Mouse (Mus musculus) left cerebral cortex, adult 9 months (tissue): ENCODE results near the gene Olfr291.

Experiments used
- DNase-seq, 2 experiments: peaks; one replicate each; pipeline ENCODE4 v3.0.0; 2022; ENCODE audit warnings: low spot score in 2 of 2

Olfr291 gene

GRCm38 (mm10) chr7:84853253-84853652 is at the start of gene Olfr291:
Gene Olfr291 (plus strand): TSS chr7:84853553.
- DNase-seq, result no peak

GRCm38 (mm10) chr7:84805224-84805623 is 48.1 kb upstream of the Olfr291 start:
- peak in 1 of 2 experiments; percentile 26 for DNase-seq

GRCm38 (mm10) chr7:84806159-84806558 is 47.2 kb upstream of the Olfr291 start:
- no peak for DNase-seq

- peak in 1 of 2 experiments; percentile 19 for DNase-seq
Measured at GRCm38 (mm10) chr7:84884530-84884929, 31.2 kb downstream of the Olfr291 start.
